Mouse (Mus musculus) liver (tissue): ENCODE data around the gene Tpbgl.

ENCODE experiments used
- DNase-seq: peaks from one replicate; pipeline ENCODE4 v3.0.0-alpha.2; 2020; ENCODE audit warnings: mixed read lengths

Gene Tpbgl

GRCm38 (mm10) chr7:99641245-99641644, 14.3 kb upstream of the Tpbgl start:
- peak; percentile 17 for DNase-seq

DNA sequence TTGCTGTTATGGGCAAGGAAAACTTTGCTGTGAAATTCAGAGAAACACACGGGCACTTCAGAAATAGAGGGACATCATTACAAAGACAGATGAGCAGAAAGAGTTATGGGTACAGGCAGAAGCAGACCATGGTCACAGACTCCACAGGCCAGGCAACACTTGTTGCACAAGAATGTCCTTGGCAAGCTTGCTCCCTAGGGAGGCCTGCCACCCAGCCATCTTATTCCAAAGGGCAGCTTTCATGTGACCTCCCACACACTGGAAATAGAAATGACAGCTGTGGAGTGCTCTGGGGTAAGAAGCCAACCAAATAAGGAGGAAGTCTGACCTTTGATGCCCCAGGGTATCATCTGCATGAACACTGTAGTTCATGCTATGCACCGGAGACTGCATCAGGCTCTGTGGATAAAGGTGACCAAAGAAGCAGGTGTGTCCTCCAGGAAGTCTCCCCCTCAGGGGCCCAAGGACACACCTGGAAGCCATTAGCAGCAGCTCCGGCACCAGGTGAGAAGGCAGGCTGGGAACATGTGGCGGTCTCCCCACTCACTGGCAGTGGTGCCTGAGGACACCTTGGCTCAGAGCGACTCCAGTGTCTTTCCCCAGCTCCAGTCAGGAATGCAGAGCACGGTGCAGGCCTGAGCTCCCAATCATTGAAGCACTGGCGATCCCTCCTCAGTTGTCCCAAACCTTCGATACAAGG, 7.2 kb upstream of the Tpbgl start:
- DNase-seq: no peak

DNA sequence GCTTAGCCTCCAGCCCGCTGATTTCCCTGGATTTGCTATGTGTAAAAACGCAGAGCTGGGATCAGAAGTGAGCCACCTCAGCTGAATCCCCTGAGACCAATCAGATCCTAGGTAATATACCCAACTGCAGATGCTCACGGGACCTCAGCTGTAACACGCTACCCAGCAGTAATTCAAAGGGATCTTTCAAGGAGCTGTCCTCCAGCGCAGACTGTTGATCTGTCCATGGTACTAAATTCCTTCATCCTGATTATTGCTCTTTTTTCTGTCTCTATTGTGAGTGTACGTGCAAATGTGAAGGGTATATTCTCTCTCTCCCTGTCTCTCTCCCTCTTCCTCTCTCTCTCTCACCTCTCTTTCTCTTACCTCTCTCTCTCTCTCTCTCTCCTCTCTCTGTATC, 5.4 kb upstream of the Tpbgl start:
- no peak for DNase-seq

DNA sequence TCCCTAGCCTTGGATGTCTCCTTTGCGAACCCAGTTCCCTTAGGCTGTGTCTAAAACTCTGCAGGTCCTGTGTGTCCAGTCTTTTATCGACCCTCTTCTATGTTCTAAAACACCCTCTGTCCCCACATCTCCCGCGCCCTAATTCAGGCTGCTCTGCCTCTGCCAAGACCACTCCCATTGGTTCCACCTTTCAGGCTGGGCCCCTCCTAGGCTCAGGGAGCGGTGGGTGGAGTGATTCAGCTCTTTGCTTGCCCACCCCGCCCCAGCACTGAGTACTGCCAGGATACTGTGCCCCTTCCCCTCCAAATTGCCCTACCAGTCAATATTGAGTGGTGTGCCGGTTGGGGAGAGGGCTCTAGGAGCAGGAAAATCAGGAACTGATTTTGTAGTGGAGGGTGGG, 463 bp upstream of the Tpbgl start:
- no peak for DNase-seq

DNA sequence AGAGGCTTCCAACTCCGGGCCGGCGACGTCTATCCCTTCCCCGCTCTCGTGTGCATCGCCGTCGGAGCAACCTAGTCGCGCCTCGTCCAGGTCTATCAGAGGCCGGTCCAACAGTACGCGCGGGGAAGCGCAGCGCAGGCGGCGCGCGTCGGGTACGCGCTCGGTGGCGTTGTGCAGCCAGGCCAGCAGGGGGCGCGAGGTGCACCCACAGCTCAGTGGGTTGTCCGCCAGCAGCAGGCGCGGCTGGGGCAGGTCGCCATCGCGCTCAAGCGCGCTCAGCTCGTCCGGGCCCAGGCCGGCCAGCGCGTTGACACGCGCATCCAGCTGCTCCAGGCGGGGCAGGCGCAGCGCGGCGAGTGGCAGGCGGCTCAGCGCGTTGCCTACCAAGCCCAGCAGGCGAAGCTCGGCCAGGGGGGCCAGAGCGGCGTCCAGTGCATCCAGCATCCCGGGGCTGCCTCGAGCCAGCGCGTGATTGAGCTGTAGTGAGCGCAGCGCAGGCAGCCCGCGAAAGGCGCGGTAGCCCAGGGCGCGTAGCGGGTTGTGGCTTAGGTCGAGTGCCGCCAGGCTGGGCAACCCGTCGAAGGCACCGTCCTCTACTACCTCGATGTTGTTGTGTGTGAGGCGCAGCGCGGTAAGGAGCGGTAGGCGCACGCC, 1.1 kb downstream of the Tpbgl start:
- DNase-seq: peak; percentile 84

- no peak for DNase-seq
Observed at GRCm38 (mm10) chr7:99618860-99619259, 8.0 kb downstream of the Tpbgl start.

DNA sequence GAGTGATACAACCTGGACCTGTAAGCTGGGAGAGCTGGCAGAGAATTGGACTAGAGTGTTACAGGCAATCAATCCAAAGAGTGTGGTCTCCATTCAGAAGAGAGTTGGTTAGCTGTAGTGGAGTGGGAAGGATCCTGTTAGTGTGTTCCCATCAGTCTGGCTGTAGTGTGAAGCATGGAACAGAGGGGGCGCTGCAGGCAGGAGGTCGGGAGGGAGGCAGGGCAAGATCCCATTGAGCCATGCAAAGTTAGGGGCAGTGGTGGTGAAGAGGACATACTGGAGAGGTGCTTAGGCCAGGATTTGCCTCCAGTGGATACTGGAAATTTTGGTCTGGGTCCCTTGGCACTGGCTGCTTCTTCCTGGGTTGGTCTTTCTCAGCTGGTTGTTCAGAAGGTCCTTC, 8.6 kb downstream of the Tpbgl start:
- no peak for DNase-seq

DNA sequence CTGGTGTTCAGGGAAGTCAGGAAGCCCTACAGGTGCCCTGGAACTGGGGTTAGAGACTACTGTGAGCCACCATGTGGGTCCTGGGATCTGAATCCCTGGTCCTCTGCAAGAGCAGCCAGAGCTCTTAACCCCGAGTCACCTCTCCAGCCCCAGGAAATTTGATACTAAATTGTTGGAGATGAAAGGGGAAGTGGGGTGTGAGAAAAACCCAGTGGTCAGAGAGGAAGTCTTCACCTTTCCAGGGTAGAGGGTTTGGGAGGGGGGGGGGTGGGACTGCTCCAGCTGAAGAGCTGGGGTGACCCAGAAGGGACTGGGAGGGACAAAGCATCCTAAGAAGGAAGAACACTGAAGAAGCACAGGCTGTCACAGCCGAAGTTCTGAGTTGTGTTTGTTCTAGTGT, 19.3 kb downstream of the Tpbgl start:
- no peak for DNase-seq

- no peak for DNase-seq
Observed at GRCm38 (mm10) chr7:99606766-99607165, 20.1 kb downstream of the Tpbgl start.

DNA sequence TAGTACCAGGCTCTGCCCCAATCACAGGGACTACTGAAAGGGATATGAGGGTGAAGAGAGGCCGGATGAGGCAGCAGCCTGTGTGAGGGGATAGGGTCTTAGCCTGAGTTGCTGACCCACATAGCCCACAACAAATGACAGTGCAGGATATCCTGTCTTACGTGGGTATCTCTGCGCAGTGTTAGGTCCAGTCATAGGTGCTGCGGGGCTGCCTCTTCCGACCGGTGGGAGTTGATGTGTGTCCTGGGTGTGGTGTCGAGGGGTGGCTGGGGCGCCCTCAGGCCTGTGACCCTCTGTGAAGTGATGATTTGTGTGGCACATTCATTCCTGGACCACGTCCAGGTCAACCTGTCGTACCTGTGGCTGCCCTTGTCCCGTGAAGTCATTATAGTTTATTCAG, 20.6 kb downstream of the Tpbgl start:
- DNase-seq: no peak

DNA sequence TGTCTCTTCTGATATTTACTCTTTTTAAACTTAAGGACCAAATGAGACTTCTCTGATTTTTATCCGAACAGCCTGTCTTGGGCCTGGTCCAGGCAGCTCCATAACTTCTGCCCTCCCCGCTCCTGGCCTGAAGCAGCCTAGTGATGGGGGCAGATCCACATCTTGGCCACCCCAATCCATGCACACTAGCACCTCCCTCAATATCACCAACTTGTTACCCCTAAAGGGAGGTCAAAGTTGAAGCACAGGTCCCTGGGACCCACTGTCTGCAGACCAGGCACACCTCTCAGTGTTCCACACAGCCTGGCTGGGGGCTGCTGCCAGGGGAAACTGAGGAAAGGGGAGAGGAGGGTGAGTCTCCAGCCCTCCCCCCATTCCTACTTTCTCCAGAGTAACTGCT, 21.8 kb downstream of the Tpbgl start:
- no peak for DNase-seq

GRCm38 (mm10) chr7:99603875-99604662, 22.8 kb downstream of the Tpbgl start:
- no peak for DNase-seq

GRCm38 (mm10) chr7:99598722-99599121, 28.2 kb downstream of the Tpbgl start:
- DNase-seq: peak; percentile 7

- DNase-seq: peak; percentile 95
Observed at GRCm38 (mm10) chr7:99593868-99594803, 32.8 kb downstream of the Tpbgl start.

DNA sequence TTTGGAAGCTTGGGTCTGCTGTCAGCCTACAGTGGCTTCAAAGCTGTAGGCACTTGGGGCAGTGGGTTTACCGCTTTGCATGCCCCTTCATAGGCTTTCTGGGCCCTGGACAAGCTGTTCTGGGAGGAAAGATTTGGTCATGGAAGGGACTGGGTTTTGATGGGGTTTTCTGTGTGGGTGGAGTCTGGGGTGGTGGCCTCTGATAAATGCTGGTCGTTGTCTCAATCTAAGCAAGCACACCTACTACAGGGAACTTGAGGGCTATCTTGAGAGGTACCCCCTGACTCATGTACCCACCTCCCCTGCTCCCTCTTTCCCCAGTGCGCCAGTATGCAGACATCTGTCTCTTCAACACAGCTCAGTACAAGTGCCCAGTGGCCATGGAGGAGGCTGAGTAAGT, 34.2 kb downstream of the Tpbgl start:
- peak; percentile 83 for DNase-seq

GRCm38 (mm10) chr7:99590646-99591045, 36.3 kb downstream of the Tpbgl start:
- DNase-seq: peak; percentile 79

DNA sequence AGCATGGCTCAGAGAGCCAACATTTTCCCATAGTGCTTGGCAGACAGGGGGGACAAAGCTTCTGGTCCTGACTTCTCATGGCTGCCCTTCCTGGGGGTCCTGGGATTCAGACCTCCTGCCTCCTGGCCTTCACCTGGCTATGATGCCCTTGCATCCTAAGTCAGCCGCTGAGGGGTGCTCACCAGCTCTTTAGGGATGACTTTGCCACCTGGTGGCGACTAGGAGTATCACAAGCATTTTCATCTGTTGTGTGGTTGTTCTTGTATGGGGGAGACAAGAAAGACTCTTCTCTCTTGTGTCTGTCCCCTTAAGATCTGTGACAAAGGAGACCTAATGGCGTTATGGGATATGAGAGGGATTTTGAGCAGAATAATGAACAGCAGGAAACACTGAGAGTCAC, 36.8 kb downstream of the Tpbgl start:
- DNase-seq: peak; percentile 86

GRCm38 (mm10) chr7:99585976-99586375, 40.9 kb downstream of the Tpbgl start:
- DNase-seq: no peak

DNA sequence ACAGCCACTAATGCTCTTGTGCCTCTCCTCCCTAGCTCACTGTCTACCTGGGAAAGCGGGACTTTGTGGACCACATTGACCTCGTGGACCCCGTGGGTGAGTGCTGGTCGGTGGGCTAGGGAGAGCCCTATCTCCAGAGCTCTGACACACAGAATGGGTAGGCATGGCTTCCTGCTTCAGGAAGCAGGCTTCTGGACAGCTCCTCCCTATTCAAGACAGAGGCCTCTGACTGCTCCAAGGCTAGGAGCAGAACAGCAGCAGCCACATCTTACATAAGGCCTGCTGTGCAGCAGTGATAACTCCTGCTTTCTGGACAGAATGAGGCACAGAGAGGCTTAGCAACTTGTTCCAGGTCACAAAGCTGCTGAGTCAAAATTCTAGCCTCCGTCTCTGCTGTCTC, 43.3 kb downstream of the Tpbgl start:
- DNase-seq: no peak

- no peak for DNase-seq
Observed at GRCm38 (mm10) chr7:99582867-99583266, 44.0 kb downstream of the Tpbgl start.

DNA sequence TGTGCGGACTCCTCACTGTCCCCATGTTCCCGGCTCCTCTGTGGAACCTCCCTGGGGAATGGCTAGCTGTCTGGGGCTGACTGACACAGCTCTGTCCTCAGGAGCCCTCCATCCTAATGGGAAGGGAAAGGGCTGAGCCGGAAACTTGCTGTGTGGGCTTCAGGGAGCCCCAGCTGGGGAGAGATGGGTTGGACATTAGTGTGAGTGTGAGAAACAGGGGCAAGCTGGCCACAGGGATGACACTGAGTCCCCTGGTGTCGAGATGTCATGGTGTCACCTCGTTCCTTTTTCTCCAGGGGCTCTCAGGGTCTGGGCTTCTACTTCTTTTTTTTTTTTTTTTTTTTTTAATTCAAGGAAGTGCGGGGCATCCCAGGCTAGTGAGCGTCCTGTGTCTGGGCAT, 44.6 kb downstream of the Tpbgl start:
- DNase-seq: no peak

GRCm38 (mm10) chr7:99580247-99580646, 46.7 kb downstream of the Tpbgl start:
- no peak for DNase-seq
